Mouse (Mus musculus) forebrain, embryonic 16.5 days (tissue): ENCODE measurements at regions not wholly inside any gene's neighbourhood (a gene's known extent, or its start where the extent isn't known, plus 50 kb on each side); places are given as distances from the start of the nearest gene placed in this dataset.
A peak's percentile ranks its signal among the peaks of the same experiment; 100 is the strongest.

Experiments used
- ATAC-seq: fragments of 200-750 bp; cut with Nextera tagmentation; 2 replicates; pipeline ENCODE4 v1.8.0; 2017; ENCODE audit warnings: mild to moderate bottlenecking, moderate library complexity
- H3K27ac ChIP-seq: fragments of 300-500 bp; sonication (generic); 2 replicates; pipeline ENCODE4 v1.5.1; 2014; ENCODE audit warnings: low read length, control low read depth
- H3K27me3 ChIP-seq: fragments of 300-500 bp; sonication (generic); replicated peaks from 2 replicates; pipeline ENCODE4 v1.6.1; 2014; ENCODE audit warnings: low read length; ENCODE audit not compliant: control insufficient read depth, insufficient read depth
- H3K36me3 ChIP-seq: fragments of 300-500 bp; sonication (generic); 2 replicates; pipeline ENCODE4 v1.6.1; 2014; ENCODE audit not compliant: control insufficient read depth, insufficient read depth
- H3K4me1 ChIP-seq: fragments of 300-500 bp; sonication (generic); replicated peaks from 2 replicates; pipeline ENCODE4 v1.6.1; 2014; ENCODE audit warnings: low read length; ENCODE audit not compliant: control insufficient read depth, insufficient read depth
- H3K4me2 ChIP-seq: fragments of 300-500 bp; sonication (generic); 2 replicates; pipeline ENCODE4 v1.6.1; 2014; ENCODE audit warnings: mild to moderate bottlenecking, low read length, control low read depth
- H3K4me3 ChIP-seq: fragments of 300-500 bp; sonication (generic); replicated peaks from 2 replicates; pipeline ENCODE4 v1.5.1; 2014; ENCODE audit warnings: mild to moderate bottlenecking, low read length, control low read depth
- H3K9ac ChIP-seq: fragments of 300-500 bp; sonication (generic); replicated peaks from 2 replicates; pipeline ENCODE4 v1.6.1; 2014; ENCODE audit warnings: low read depth, low read length, control low read depth
- H3K9me3 ChIP-seq: fragments of 300-500 bp; sonication (generic); 2 replicates; pipeline ENCODE4 v1.6.1; 2016; ENCODE audit warnings: low read length; ENCODE audit not compliant: control insufficient read depth
- WGBS: fragments of 180-500 bp; shearing (Covaris S2); extraction: QIAGEN DNeasy Blood & Tissue Kit; methylation state at CpG from one replicate; pipeline ENCODE4 v1.1.7; 2014; 5-methylcytosine and 5-hydroxymethylcytosine counted together

DNA sequence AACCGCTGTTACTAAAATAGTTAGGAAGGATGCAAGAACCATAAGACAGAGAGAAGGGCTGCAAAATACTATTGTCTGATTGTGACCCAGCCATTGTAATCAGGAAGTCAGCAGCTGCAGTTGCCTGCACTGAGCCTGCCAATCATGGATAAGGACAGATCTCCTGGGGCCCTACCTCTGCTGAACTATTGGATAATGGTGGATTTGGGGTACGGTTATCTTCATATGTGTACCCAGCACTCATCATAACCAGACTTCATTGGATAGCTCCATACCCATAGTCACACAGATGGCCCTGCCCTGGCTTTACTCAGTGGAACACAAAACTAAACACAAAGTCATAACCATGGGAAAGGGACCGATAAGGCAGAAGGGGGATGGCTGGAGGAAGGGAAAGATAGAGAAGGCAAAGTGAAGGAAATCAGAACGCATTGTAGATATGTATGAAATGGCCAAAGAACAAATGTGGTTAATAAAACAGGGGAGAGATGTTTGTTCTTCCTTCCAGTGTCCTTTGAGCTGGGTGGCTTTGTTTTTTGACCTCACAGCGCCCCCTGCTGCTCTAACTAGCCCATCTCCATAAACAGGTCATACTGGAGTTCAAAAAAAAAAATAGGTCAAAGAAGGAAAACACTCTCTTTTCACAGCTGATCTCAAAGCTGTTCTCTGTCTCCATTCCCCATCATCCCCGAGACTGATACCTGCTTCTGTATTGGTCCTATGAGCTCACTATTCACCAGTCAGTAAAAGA is 101.2 kb downstream of the Dad1 start:
- no peaks in the 10 kb centered on the region for H3K4me1 ChIP-seq
- H3K9me3 ChIP-seq: no peaks in the 10 kb centered on the region
- 51% methylated on average over 6 of the region's 6 CpGs for WGBS
- H3K27ac ChIP-seq: no peak overlapping the region
- ATAC-seq: no peak
- no peak overlapping the region for H3K4me2 ChIP-seq
- H3K27me3 ChIP-seq: no peaks in the 10 kb centered on the region
- H3K4me3 ChIP-seq: no peak overlapping the region
- H3K9ac ChIP-seq: no peak overlapping the region
- no peaks in the 10 kb centered on the region for H3K36me3 ChIP-seq

DNA sequence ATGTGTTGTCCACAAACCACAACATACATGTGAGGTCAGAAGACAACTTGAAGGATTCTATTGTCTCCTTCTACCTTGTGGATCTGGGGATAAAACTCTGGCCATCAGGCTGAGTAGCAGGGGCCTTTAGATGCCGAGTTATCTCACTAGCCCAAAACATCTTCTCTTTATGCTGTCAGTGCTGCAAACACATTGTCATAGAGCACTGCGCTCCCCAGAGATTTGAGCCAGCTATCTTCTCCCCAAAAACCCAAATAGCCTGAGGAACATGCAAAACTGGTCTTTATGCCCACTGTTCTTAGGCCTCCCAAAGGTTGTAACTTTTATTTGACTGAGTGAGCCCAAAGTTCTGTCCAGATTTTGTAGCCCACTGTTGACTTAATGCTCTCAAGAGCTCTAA is 102.0 kb downstream of the Dad1 start:
- H3K4me3 ChIP-seq: no peak overlapping the region
- no peaks in the 10 kb centered on the region for H3K9me3 ChIP-seq
- H3K4me2 ChIP-seq: no peak overlapping the region
- ATAC-seq: no peak
- 91% methylated on average over 2 of the region's 2 CpGs for WGBS
- H3K4me1 ChIP-seq: no peaks in the 10 kb centered on the region
- no peak overlapping the region for H3K9ac ChIP-seq
- H3K27ac ChIP-seq: no peak overlapping the region
- H3K27me3 ChIP-seq: no peaks in the 10 kb centered on the region
- H3K36me3 ChIP-seq: no peaks in the 10 kb centered on the region

DNA sequence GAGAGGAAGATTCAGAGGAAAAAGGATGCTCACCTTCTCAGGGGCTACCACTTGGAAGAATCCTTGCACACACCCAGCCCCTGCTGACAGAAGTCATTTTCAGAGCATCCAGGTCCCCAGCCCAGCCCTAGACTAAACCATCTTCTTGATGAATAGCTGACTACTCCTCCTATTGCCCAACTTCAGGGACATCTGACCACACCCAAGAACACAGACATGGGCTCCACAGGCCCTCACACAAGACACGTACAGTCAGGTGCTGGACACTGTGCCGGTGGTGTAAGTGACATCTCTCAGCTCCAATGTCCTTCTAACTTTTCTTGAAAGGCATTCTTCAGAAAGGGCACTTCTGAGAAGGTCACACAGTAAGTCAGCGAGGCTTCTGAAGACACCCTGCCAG is 102.6 kb downstream of the Dad1 start:
- no peak for ATAC-seq
- WGBS: 83% methylated on average over 3 of the region's 3 CpGs
- Histone ChIP-seq H3K9ac (no peak overlapping the region), H3K36me3 (no peaks in the 10 kb centered on the region), H3K4me1 (peaks cover 3% of the 10 kb centered on the region; the same call in 1 of the 2 replicates), H3K4me2 (no peak overlapping the region), H3K27me3 (no peaks in the 10 kb centered on the region), H3K9me3 (no peaks in the 10 kb centered on the region), H3K4me3 (no peak overlapping the region), H3K27ac (no peak overlapping the region)

DNA sequence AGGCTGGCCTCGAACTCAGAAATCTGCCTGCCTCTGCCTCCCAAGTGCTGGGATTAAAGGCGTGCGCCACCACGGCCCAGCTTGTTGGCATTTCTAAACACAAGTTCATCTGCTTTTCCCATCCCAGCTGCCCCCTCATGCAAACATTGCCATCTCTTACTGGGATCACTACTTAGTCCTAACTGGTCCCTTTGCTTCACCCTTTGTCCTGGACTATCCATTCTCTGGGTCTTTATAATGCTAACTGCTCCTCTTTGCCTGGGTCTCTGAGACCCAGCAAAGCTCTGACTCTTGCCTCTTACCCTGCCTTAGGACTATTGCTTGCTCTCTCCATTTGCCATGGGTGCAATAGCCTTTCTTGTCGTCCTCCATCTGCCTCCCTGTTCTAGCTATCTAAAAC is 103.7 kb downstream of the Dad1 start:
- no peaks in the 10 kb centered on the region for H3K9me3 ChIP-seq
- WGBS: 87% methylated on average over 5 of the region's 5 CpGs
- no peak overlapping the region for H3K4me3 ChIP-seq
- no peaks in the 10 kb centered on the region for H3K27me3 ChIP-seq
- no peak overlapping the region for H3K4me2 ChIP-seq
- peaks cover 3% of the 10 kb centered on the region; the same call in 1 of the 2 replicates for H3K4me1 ChIP-seq
- H3K36me3 ChIP-seq: no peaks in the 10 kb centered on the region
- H3K27ac ChIP-seq: no peak overlapping the region
- no peak for ATAC-seq
- H3K9ac ChIP-seq: no peak overlapping the region

DNA sequence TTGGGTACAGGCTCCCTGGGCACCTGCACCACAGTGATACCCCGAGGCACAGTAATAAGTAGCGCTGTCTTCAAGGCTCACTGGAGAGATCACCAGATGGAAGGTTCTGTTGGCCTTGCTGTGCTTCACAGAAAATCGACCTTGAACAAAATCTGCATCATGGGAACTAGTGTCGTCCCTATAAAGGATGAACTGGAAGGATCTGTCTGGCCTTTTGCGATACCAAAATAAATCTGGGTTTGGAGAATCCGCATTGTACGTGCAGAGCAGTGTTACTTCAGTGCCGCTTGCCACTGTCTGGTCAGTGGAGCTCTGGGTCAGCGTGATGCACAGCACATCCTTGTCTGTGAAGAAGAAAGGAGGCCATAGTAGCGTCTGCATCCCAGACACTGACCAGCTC is 105.3 kb downstream of the Dad1 start:
- H3K4me2 ChIP-seq: no peak overlapping the region
- 91% methylated on average over 10 of the region's 10 CpGs for WGBS
- H3K27me3 ChIP-seq: no peaks in the 10 kb centered on the region
- H3K27ac ChIP-seq: no peak overlapping the region
- no peaks in the 10 kb centered on the region for H3K36me3 ChIP-seq
- H3K4me1 ChIP-seq: peaks cover 3% of the 10 kb centered on the region; the same call in 1 of the 2 replicates
- no peak overlapping the region for H3K4me3 ChIP-seq
- no peak overlapping the region for H3K9ac ChIP-seq
- no peaks in the 10 kb centered on the region for H3K9me3 ChIP-seq
- ATAC-seq: no peak

DNA sequence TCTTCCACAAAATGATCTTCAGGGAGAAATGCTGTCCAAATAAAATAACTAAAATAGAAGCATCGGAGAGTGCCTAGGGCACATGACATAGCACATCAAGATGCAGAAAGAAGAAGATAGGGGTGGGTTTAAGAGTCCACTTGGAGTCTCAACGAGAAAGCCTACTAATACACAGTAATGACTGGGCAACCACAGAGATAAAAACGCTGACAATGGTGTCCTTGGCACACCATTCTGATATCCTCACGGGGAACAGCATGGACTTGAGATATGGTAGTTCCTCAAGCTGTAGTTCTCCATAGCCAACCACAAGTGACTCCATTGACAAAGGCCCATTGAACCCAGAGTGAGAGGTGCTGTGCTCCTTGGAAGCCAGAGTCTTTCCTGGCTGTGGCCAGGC is 105.8 kb downstream of the Dad1 start:
- H3K4me2 ChIP-seq: no peak overlapping the region
- no peak overlapping the region for H3K9ac ChIP-seq
- no peak overlapping the region for H3K4me3 ChIP-seq
- H3K4me1 ChIP-seq: peaks cover 6% of the 10 kb centered on the region; the same call in 1 of the 2 replicates
- no peak for ATAC-seq
- no peak overlapping the region for H3K27ac ChIP-seq
- no peaks in the 10 kb centered on the region for H3K27me3 ChIP-seq
- H3K36me3 ChIP-seq: no peaks in the 10 kb centered on the region
- no peaks in the 10 kb centered on the region for H3K9me3 ChIP-seq
- 94% methylated on average over 4 of the region's 4 CpGs for WGBS

DNA sequence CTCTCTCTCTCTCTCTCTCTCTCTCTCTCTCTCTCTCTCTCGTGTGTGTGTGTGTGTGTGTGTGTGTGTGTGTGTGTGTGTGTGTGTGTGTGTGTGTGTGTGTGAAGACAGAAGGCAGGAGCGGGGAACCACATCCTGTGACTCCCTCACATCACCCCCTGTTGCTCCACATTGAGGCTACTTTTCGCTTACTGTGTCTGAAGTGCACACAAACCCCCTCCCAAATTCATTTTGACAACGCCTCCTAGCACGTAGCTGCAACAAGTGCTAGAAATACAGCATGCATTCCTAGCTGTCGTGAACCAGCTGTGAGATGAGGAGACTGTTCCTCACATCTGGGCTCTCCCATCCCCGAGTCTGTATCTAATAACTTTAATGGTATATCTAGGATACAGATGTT is 106.4 kb downstream of the Dad1 start:
- WGBS: 86% methylated on average over 6 of the region's 7 CpGs
- ATAC-seq: no peak

DNA sequence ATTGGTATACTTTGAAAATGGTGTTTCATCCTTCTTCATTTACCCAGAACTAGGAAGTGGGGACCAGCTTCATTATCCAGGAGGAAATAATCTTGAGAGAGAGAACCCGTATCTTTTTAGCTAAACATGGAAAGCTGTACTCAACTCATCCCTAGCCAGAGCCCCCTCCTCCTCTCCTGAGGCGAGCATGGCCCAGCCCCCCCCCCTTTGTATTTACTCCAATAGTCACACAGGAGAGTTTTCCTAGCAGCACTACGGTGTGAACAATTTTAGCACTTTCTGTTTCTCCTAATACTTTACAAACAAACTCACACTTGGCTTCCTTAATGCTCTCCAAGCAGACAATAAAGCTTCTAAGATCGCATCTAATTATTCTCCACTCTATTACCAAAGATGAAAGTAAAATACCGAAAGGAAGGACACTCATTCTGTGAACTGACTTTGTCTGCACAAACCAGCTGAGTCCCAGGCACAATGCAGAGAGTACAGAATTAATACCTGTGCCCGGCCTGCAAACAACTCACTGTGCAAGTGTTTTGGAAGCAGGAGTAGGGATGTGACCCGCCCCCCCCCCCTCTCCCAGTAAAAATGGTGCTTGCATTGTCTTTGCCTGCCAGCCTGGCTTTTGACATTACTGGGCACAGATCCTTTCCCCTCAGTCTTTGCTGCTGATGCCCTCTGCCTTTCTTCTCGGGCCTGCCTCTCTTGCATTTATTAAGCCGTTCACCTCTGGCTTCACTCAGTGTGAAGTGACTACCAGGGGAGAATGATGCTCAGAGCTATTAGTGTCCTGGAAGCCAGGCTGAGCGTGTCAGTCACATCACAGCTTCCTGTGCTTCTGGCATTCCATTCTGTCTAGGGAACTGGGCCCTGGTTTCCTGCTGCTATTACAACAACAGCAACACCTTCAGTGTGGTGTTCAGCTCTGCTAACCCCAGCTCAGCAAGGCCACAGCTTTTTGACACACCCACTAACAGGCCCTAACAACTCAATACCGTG is 107.9 kb downstream of the Dad1 start:
- 17% methylated on average over 11 of the region's 11 CpGs for WGBS
- H3K4me3 ChIP-seq: no peak overlapping the region
- no peak for ATAC-seq

More for the DNA sequence above, 106.4 kb downstream of the Dad1 start:
- H3K27me3 ChIP-seq: no peaks in the 10 kb centered on the region
- H3K9me3 ChIP-seq: no peaks in the 10 kb centered on the region
- H3K27ac ChIP-seq: no peak overlapping the region
- H3K4me3 ChIP-seq: no peak overlapping the region
- peaks cover 6% of the 10 kb centered on the region; the same call in 1 of the 2 replicates for H3K4me1 ChIP-seq
- H3K9ac ChIP-seq: no peak overlapping the region
- H3K36me3 ChIP-seq: no peaks in the 10 kb centered on the region
- H3K4me2 ChIP-seq: no peak overlapping the region

DNA sequence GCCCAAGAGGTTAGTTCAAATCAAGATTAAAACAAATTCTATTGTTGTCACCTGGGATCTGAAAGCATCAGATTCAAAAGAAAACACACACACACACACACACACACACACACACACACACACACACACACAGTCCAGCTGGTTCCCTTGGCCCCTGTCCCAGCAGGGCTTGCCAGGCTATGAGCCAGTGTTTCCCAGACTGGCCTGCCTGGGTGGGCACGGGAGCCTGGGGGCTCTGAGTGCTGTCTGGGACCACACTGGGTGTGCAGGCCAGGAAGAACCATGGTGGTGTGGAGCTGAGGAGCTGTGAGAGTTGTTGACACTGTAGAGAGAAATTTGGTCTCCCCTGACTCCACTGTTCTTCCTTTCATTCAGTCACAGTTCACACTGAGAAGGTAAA is 110.1 kb downstream of the Dad1 start:
- Histone ChIP-seq H3K9ac (no peak overlapping the region), H3K4me3 (no peak overlapping the region), H3K27me3 (no peaks in the 10 kb centered on the region), H3K4me2 (no peak overlapping the region), H3K4me1 (peaks cover 6% of the 10 kb centered on the region; the same call in 1 of the 2 replicates), H3K27ac (no peak overlapping the region), H3K36me3 (no peaks in the 10 kb centered on the region), H3K9me3 (no peaks in the 10 kb centered on the region)
- peak; percentile 87 for ATAC-seq
- 29% methylated on average over 1 of the region's 1 CpGs for WGBS

More for the DNA sequence above, 107.9 kb downstream of the Dad1 start:
- H3K36me3 ChIP-seq: no peaks in the 10 kb centered on the region
- no peak overlapping the region for H3K9ac ChIP-seq
- peaks cover 6% of the 10 kb centered on the region; the same call in 1 of the 2 replicates for H3K4me1 ChIP-seq
- H3K27me3 ChIP-seq: no peaks in the 10 kb centered on the region
- no peak overlapping the region for H3K27ac ChIP-seq
- H3K4me2 ChIP-seq: no peak overlapping the region
- no peaks in the 10 kb centered on the region for H3K9me3 ChIP-seq
